Mouse (Mus musculus) ES-Bruce4 (cell line): ENCODE results near the gene Sox6.

Experiments used
- CTCF ChIP-seq: IDR thresholded peaks from one replicate; pipeline ENCODE4 v1.8.1; 2011; ENCODE audit warnings: low read depth, low read length
- EP300 ChIP-seq: IDR thresholded peaks from 2 replicates; pipeline ENCODE4 v1.6.1; 2011; ENCODE audit warnings: low read depth, low read length; ENCODE audit not compliant: insufficient read depth

DNA sequence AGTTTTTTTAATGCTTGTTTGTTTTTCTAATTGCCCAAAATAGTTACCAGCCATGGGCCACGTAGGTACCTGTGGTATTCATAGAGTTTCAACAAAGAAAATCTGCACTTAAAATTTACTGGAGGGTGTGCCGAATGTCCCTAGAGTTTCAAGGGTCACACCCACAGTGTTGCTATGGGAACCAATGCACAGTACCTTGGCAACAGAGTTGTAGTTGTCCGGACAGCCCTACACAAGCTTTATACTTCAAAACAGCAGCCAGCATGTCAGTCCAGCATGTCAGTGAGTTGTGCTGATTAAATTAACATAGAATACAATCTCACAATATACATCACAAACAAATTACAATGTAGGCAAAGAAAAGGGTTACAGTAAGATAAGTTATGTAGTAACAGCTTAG lies 567.1 kb downstream of the Sox6 start:
- TF ChIP-seq CTCF, result no peak
- no peak for TF ChIP-seq EP300
